Mouse (Mus musculus) layer of hippocampus, adult 9-10 months (tissue): Measurements from ENCODE around the gene Ocln.
A peak's percentile ranks its signal among the peaks of the same experiment; 100 is the strongest.
"Not testable (repeated sequence)": the region's sequence is repeated elsewhere in the genome, so short reads cannot be mapped to it uniquely, and the experiment has no call there.

Experiments
- DNase-seq: peaks from one replicate; pipeline ENCODE4 v3.0.0; 2022; ENCODE audit warnings: low spot score

Gene Ocln

GRCm38 (mm10) chr13:100543011-100543767, 9.3 kb downstream of the Ocln start:
- no peak for DNase-seq

GRCm38 (mm10) chr13:100536149-100536548, 16.4 kb downstream of the Ocln start:
- no peak for DNase-seq

- DNase-seq: no peak
Observed at GRCm38 (mm10) chr13:100532788-100533365, 19.6 kb downstream of the Ocln start.

GRCm38 (mm10) chr13:100526649-100527038, 25.9 kb downstream of the Ocln start:
- DNase-seq: no peak

- peak; percentile 42 for DNase-seq
Observed at GRCm38 (mm10) chr13:100525935-100526648, 26.4 kb downstream of the Ocln start.

GRCm38 (mm10) chr13:100524896-100525295, 27.6 kb downstream of the Ocln start:
- no peak for DNase-seq

GRCm38 (mm10) chr13:100523698-100524097, 28.8 kb downstream of the Ocln start:
- DNase-seq: no peak

GRCm38 (mm10) chr13:100521724-100522591, 30.6 kb downstream of the Ocln start:
- no peak for DNase-seq

- DNase-seq: no peak
Observed at GRCm38 (mm10) chr13:100519162-100519561, 33.4 kb downstream of the Ocln start.

GRCm38 (mm10) chr13:100518191-100518590, 34.3 kb downstream of the Ocln start:
- no peak for DNase-seq

- DNase-seq: no peak
Observed at GRCm38 (mm10) chr13:100517652-100518153, 34.8 kb downstream of the Ocln start.

GRCm38 (mm10) chr13:100516213-100517105, 36.1 kb downstream of the Ocln start:
- no peak for DNase-seq

- DNase-seq: no peak
Observed at GRCm38 (mm10) chr13:100512792-100513191, 39.7 kb downstream of the Ocln start.

GRCm38 (mm10) chr13:100511860-100512364, 40.6 kb downstream of the Ocln start:
- no peak for DNase-seq

GRCm38 (mm10) chr13:100511146-100511859, 41.2 kb downstream of the Ocln start:
- DNase-seq: no peak

- DNase-seq: not testable (repeated sequence)
Observed at GRCm38 (mm10) chr13:100499625-100500024, 52.9 kb downstream of the Ocln start.

GRCm38 (mm10) chr13:100495337-100495736, 57.2 kb downstream of the Ocln start:
- no peak for DNase-seq

- not testable (repeated sequence) for DNase-seq
Observed at GRCm38 (mm10) chr13:100494370-100494769, 58.1 kb downstream of the Ocln start.

- DNase-seq: no peak
Observed at GRCm38 (mm10) chr13:100493313-100493712, 59.2 kb downstream of the Ocln start.
